ENCODE assay signal across 24 mouse cellular contexts in the genomic region with DNA sequence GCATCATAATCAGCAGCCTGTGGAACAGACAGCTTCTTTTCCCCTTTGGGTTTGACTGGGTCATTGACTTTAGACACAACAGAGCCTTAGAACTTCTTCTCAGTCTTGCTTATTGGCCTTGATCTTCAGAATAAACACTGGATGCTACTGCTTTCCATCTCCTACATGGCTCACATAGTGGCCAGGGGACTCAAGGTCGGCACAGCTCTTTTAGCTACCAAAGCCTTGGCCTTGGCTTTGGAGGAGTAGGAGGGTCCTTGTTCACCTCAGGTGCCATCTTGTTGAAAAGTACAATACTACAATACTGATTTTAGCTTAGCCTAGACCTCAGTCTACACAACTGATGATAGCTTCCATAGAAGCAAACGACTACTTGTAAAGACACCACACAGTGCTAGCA. TPM values are rescaled to one million over a fixed set of nuclear protein-coding genes. Genes with fewer than 3 reads are reported as not detected.
A peak's percentile ranks its signal among the peaks of the same experiment; 100 is the strongest.
DNase-seq lines count a peak whose midpoint lies in the region; ATAC-seq lines count a peak whose summit lies in the region.
"Had no signal": no experiment of that assay in that cellular context is flagged by ENCODE, and none has a peak within 500 bp of the region (broad histone marks: within the 10 kb centered on the region; RNA-seq: fewer than 3 reads in every experiment).

No protein-coding gene starts in this region.

- peak; percentile 58 for DNase-seq in adrenal gland, adult 2 months
- DNase-seq in adrenal gland, postnatal 10 days, result no peak
- no peak for DNase-seq in heart, embryonic 10.5 days (ENCODE audit: low spot score)
- DNase-seq in heart, postnatal 10 days, result no peak
- DNase-seq in heart, adult 8-10 months (ENCODE audit: low spot score), result no peak
- peak; percentile 51 for DNase-seq in ovary, adult 18-20 months (ENCODE audit: low spot score)
- no peak for DNase-seq in ovary, postnatal 14 days (ENCODE audit: low spot score)
- DNase-seq: cerebellum, adult 11 months; cerebellum, adult 8-10 months; cerebellum, postnatal 14 days; embryo, embryonic 11 days; gastrocnemius, adult 2 months; gastrocnemius, postnatal 25 days; kidney, adult 8-10 months had no signal

- no peaks in the 10 kb centered on the region for H3K9me3 ChIP-seq in heart, embryonic 10.5 days
- no peaks in the 10 kb centered on the region for H3K9me3 ChIP-seq in heart, embryonic 14.5 days (ENCODE audit: control insufficient read depth, low read length)
- H3K9me3 ChIP-seq: embryonic facial prominence, embryonic 15.5 days; forebrain, embryonic 10.5 days; hindbrain, embryonic 12.5 days had no signal

- no peak overlapping the region for H3K9ac ChIP-seq in heart, embryonic 14.5 days (ENCODE audit: low read length)
- H3K9ac ChIP-seq: embryonic facial prominence, embryonic 15.5 days; hindbrain, embryonic 12.5 days had no signal

- H3K4me2 ChIP-seq in heart, embryonic 14.5 days (ENCODE audit: low read length), result peak overlapping the region; percentile 28
- H3K4me2 ChIP-seq: embryonic facial prominence, embryonic 15.5 days; hindbrain, embryonic 12.5 days had no signal

- H3K27ac ChIP-seq in heart, embryonic 10.5 days, result peak overlapping the region; percentile 83
- peak overlapping the region in 1 of 2 experiments; percentile 80; a peak in 3 of 4 replicates for H3K27ac ChIP-seq in heart, embryonic 14.5 days (replicated peaks in 1 of 2; ENCODE audit: control insufficient read depth in 1 of 2, insufficient read depth in 1 of 2, low read depth in 2 of 2, low read length in 2 of 2)
- H3K27ac ChIP-seq: embryonic facial prominence, embryonic 15.5 days; forebrain, embryonic 10.5 days; gastrocnemius, adult 2 months; hindbrain, embryonic 12.5 days had no signal

- WGBS in heart, embryonic 10.5 days, result 69% methylated on average over 2 of the region's 2 CpGs
- WGBS in heart, embryonic 14.5 days, result 69% methylated on average over 2 of the region's 2 CpGs

- intact Hi-C loops in heart, postnatal 10 days (cut with DNase I), result loop anchor here (5.0 kb wide), 1 partner anchor 145 kb away; no protein-coding TSS in a partner anchor

- no peak overlapping the region for H3K4me3 ChIP-seq in heart, embryonic 10.5 days
- no peak overlapping the region for H3K4me3 ChIP-seq in heart, embryonic 14.5 days (ENCODE audit: control insufficient read depth in 1 of 2, insufficient read depth in 1 of 2, low read depth in 1 of 2, low read length in 2 of 2)
- H3K4me3 ChIP-seq: embryonic facial prominence, embryonic 15.5 days; erythroblast, embryonic 14.5 days; forebrain, embryonic 10.5 days; gastrocnemius, adult 2 months; hindbrain, embryonic 12.5 days had no signal

- no peak for ATAC-seq in heart, embryonic 14.5 days (ENCODE audit: insufficient number of reproducible peaks, insufficient read depth, low FRiP score, low read depth)
- ATAC-seq: forebrain, embryonic 14.5 days; hindbrain, embryonic 16.5 days; inflammation-experienced regulatory T-cells, adult 6 months; intestine, postnatal 0 days had no signal

- H3K36me3 ChIP-seq in heart, embryonic 10.5 days, result no peaks in the 10 kb centered on the region
- no peaks in the 10 kb centered on the region for H3K36me3 ChIP-seq in heart, embryonic 14.5 days (ENCODE audit: control insufficient read depth, insufficient read depth, low read length)
- H3K36me3 ChIP-seq: embryonic facial prominence, embryonic 15.5 days; forebrain, embryonic 10.5 days; hindbrain, embryonic 12.5 days had no signal

- H3K4me1 ChIP-seq in heart, embryonic 10.5 days, result peaks cover 34% of the 10 kb centered on the region; the same call in 1 of the 2 replicates
- H3K4me1 ChIP-seq in heart, embryonic 14.5 days (ENCODE audit: control insufficient read depth in 2 of 2, insufficient read depth in 2 of 2, low read length in 2 of 2), result peaks cover 11 to 29% of the 10 kb centered on the region in 2 experiments
- H3K4me1 ChIP-seq: embryonic facial prominence, embryonic 15.5 days; forebrain, embryonic 10.5 days; hindbrain, embryonic 12.5 days had no signal

- no peaks in the 10 kb centered on the region for H3K27me3 ChIP-seq in heart, embryonic 10.5 days (ENCODE audit: insufficient read depth, poor library complexity, severe bottlenecking)
- no peaks in the 10 kb centered on the region for H3K27me3 ChIP-seq in heart, embryonic 14.5 days (ENCODE audit: control insufficient read depth, insufficient read depth, low read length)
- H3K27me3 ChIP-seq: embryonic facial prominence, embryonic 15.5 days; hindbrain, embryonic 12.5 days had no signal

RNA-seq across cellular contexts. Expression of a gene that starts 53.6 kb away (rescaled TPM):
- 1,000 to 10,000 TPM in 1 of 2 experiments, 100 to 1,000 TPM in 1; 336 to 1,336 TPM for total RNA-seq in adrenal gland, adult 2 months (2021)
- polyA plus RNA-seq in adrenal gland, adult 2 months (2012; rRNA removed), result 329 and 574 TPM in 2 replicates
- 100 to 1,000 TPM; 281 to 297 TPM for total RNA-seq in adrenal gland, postnatal 10 days (2021)
- 5.0 and 10.1 TPM in 2 replicates for polyA plus RNA-seq in heart, embryonic 10.5 days (2016; fragmentation: Nextera tagmentation; extraction: Ambion mirVana)
- 10 to 100 TPM; 11.6 to 15.8 TPM for total RNA-seq in heart, postnatal 10 days (2021)
- polyA plus RNA-seq in heart, embryonic 14.5 days (2014; fragmentation: Nextera tagmentation; extraction: Ambion mirVana), result 6.1 and 6.5 TPM in 2 replicates
- total RNA-seq in heart, adult 8-10 months (2022), result 10 to 100 TPM; 12.8 to 28.0 (median 19.8) TPM
- total RNA-seq: MEL had no signal

Comparison
In these comparisons a context has a peak if more than half of its experiments do, and no peak if none do; other contexts are left out.
1. DNase-seq: peak in adrenal gland, adult 2 months (single experiment) and ovary, adult 18-20 months (single experiment); none in adrenal gland, postnatal 10 days (single experiment), heart, embryonic 10.5 days (single experiment), heart, postnatal 10 days (0 of 2), heart, adult 8-10 months (single experiment) and ovary, postnatal 14 days (single experiment).
2. RNA of a gene that starts 53.6 kb away (total RNA-seq): 336 to 1,336 TPM in adrenal gland, adult 2 months and 281 to 297 TPM in adrenal gland, postnatal 10 days; 12.8 to 28.0 TPM in heart, adult 8-10 months and 11.6 to 15.8 TPM in heart, postnatal 10 days; every median in the first group is over 4 times any median in the second.